ENCODE assay signal across 7 mouse cellular contexts in the genomic region with DNA sequence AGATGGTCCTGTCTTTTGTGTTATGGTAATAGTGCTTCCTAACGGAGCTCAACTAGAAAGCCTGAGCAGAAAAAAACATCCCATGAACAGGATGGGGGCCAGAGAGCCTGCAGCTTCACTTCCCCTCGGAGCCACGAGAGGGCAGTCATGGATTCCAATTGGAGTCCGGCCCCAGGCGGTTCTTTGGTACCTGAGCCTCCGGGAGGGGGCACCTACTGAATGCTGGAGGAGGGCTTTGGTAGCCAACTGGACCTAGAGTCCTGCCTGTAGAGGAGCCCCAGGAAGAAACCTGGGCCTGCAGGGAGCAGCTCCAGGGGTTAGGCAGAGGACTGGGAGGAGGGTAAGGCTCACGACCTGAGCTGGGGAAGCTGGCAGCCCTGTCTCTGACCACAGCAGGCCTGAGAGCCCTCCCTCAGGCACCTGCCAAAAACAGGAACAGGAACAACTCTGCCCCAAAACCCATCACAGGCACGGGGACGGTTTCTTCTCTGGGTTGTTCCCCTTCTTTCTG. TPM values are rescaled to one million over a fixed set of nuclear protein-coding genes. Genes with fewer than 3 reads are reported as not detected.
DNase-seq lines count a peak whose midpoint lies in the region; ATAC-seq lines count a peak whose summit lies in the region.

No protein-coding gene starts in this region.

- no peaks in the 10 kb centered on the region for H3K36me3 ChIP-seq in embryonic facial prominence, embryonic 10.5 days (replicated peaks)
- no peaks in the 10 kb centered on the region for H3K36me3 ChIP-seq in limb, embryonic 11.5 days (ENCODE audit: control insufficient read depth, insufficient read depth, low read length)
- H3K36me3 ChIP-seq in midbrain, embryonic 14.5 days (ENCODE audit: control insufficient read depth, insufficient read depth, low read length): no peaks in the 10 kb centered on the region

- H3K9me3 ChIP-seq in embryonic facial prominence, embryonic 10.5 days: no peaks in the 10 kb centered on the region
- no peaks in the 10 kb centered on the region for H3K9me3 ChIP-seq in limb, embryonic 11.5 days (ENCODE audit: control insufficient read depth, low read length)
- no peaks in the 10 kb centered on the region for H3K9me3 ChIP-seq in midbrain, embryonic 14.5 days (ENCODE audit: control insufficient read depth, low read length)

- H3K4me2 ChIP-seq in limb, embryonic 11.5 days (ENCODE audit: low read depth, severe bottlenecking): no peak overlapping the region
- H3K4me2 ChIP-seq in midbrain, embryonic 14.5 days (ENCODE audit: low read length): peak overlapping the region; percentile 18; the same call in 1 of the 2 replicates

- H3K4me3 ChIP-seq in embryonic facial prominence, embryonic 10.5 days: no peak overlapping the region
- H3K4me3 ChIP-seq in limb, embryonic 11.5 days (ENCODE audit: low read depth, low read length): no peak overlapping the region
- no peak overlapping the region for H3K4me3 ChIP-seq in midbrain, embryonic 14.5 days (replicated peaks; ENCODE audit: low read depth, low read length)

- H3K4me1 ChIP-seq in embryonic facial prominence, embryonic 10.5 days: peaks cover 52% of the 10 kb centered on the region
- H3K4me1 ChIP-seq in limb, embryonic 11.5 days (ENCODE audit: control insufficient read depth, insufficient read depth, low read length): peaks cover 8% of the 10 kb centered on the region
- H3K4me1 ChIP-seq in midbrain, embryonic 14.5 days (ENCODE audit: control insufficient read depth, insufficient read depth, low read length): no peaks in the 10 kb centered on the region

- DNase-seq in adrenal gland, postnatal 10 days: peak; percentile 96
- DNase-seq in embryonic facial prominence, embryonic 10.5 days (ENCODE audit: low spot score): peak; percentile 90
- DNase-seq in heart, adult 18-20 months: peak; percentile 92 to 97
- peak; percentile 91 for DNase-seq in kidney, adult 18-20 months
- DNase-seq in limb, embryonic 11.5 days (ENCODE audit: low spot score): peak; percentile 96
- peak; percentile 94 for DNase-seq in midbrain, embryonic 14.5 days
- DNase-seq in spleen, adult 12 weeks (ENCODE audit: low spot score): peak; percentile 71

- ATAC-seq in limb, embryonic 11.5 days (ENCODE audit: insufficient number of reproducible peaks, low FRiP score, low TSS enrichment, low read depth): peak; percentile 32; the same call in 1 of the 2 replicates
- ATAC-seq in midbrain, embryonic 14.5 days (ENCODE audit: low FRiP score, low TSS enrichment): peak; percentile 68

- 7% methylated on average over 9 of the region's 9 CpGs for WGBS in embryonic facial prominence, embryonic 10.5 days
- WGBS in limb, embryonic 11.5 days: 14% methylated on average over 9 of the region's 9 CpGs
- WGBS in midbrain, embryonic 14.5 days: 11% methylated on average over 9 of the region's 9 CpGs

- H3K27ac ChIP-seq in embryonic facial prominence, embryonic 10.5 days (replicated peaks): peak overlapping the region; percentile 67
- H3K27ac ChIP-seq in limb, embryonic 11.5 days (replicated peaks; ENCODE audit: low read depth, low read length): no peak overlapping the region
- no peak overlapping the region for H3K27ac ChIP-seq in midbrain, embryonic 14.5 days (replicated peaks; ENCODE audit: low read depth, low read length)

- H3K9ac ChIP-seq in limb, embryonic 11.5 days (ENCODE audit: low read length): no peak overlapping the region
- H3K9ac ChIP-seq in midbrain, embryonic 14.5 days (replicated peaks; ENCODE audit: low read length): 0 out of 2 replicates have a peak overlapping the region, but pooled peaks have one; percentile 21

- peaks cover 32% of the 10 kb centered on the region for H3K27me3 ChIP-seq in embryonic facial prominence, embryonic 10.5 days (replicated peaks; ENCODE audit: low read depth, poor library complexity, severe bottlenecking)
- no peaks in the 10 kb centered on the region for H3K27me3 ChIP-seq in limb, embryonic 11.5 days (ENCODE audit: control insufficient read depth, insufficient read depth, low read length)
- H3K27me3 ChIP-seq in midbrain, embryonic 14.5 days (ENCODE audit: control insufficient read depth, insufficient read depth, low read length): no peaks in the 10 kb centered on the region

RNA-seq across cellular contexts. Expression of gene Ttc7, which starts 32.4 kb away (rescaled TPM):
- total RNA-seq in adrenal gland, postnatal 10 days (2021): 10 to 100 TPM; 11.7 to 13.7 TPM
- 3.6 and 4.0 TPM in 2 replicates for polyA plus RNA-seq in embryonic facial prominence, embryonic 10.5 days (2016; fragmentation: Nextera tagmentation; extraction: Ambion mirVana)
- 10 to 100 TPM; 26.2 to 32.1 TPM for total RNA-seq in heart, adult 18-20 months (2021)
- polyA plus RNA-seq in limb, embryonic 11.5 days (2014; fragmentation: Nextera tagmentation; extraction: Ambion mirVana): 1.8 and 3.9 TPM in 2 replicates
- polyA plus RNA-seq in midbrain, embryonic 14.5 days (2014; fragmentation: Nextera tagmentation; extraction: Ambion mirVana): 3.6 and 5.0 TPM in 2 replicates

RNA-seq across cellular contexts. Expression of gene Mcfd2, which starts 49.3 kb away (rescaled TPM):
- total RNA-seq in adrenal gland, postnatal 10 days (2021): 100 to 1,000 TPM; 124 to 155 TPM
- 75.2 and 81.8 TPM in 2 replicates for polyA plus RNA-seq in embryonic facial prominence, embryonic 10.5 days (2016; fragmentation: Nextera tagmentation; extraction: Ambion mirVana)
- 10 to 100 TPM; 55.6 to 60.2 TPM for total RNA-seq in heart, adult 18-20 months (2021)
- 77.6 and 80.0 TPM in 2 replicates for polyA plus RNA-seq in limb, embryonic 11.5 days (2014; fragmentation: Nextera tagmentation; extraction: Ambion mirVana)
- polyA plus RNA-seq in midbrain, embryonic 14.5 days (2014; fragmentation: Nextera tagmentation; extraction: Ambion mirVana): 43.1 and 48.1 TPM in 2 replicates
